Mouse (Mus musculus): ENCODE results near the gene Eml4.

DNA sequence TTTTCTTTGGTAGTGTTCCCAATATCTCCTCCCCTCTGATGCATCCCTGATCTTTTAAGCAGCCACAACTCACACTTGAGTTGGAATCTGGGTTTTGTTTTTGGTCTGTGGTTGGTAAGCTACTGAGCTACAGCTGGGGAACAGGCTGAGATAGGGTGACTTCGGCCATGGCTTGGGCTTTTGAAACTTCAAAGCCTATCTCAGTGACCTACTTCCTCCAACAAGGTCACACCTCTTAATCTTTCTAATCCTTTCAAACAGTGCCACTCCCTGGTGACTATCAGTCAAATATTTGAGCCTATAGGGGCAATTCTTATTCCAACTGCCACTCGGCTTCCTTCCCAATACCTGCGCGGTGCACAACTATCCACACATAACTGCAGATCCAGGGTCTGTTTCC lies 149.0 kb downstream of the Eml4 start:
- TF ChIP-seq POLR2A (IDR thresholded peaks at IDR 0.05; ENCODE audit: extremely low read depth, insufficient read depth, low read length) (no peak), CTCF (IDR thresholded peaks at IDR 0.05; ENCODE audit: extremely low read depth, insufficient read depth, low read length) (no peak)

Data from cortical plate, adult 2 months (tissue).